Mouse (Mus musculus): ENCODE measurements around the gene Pus7l.
A peak's percentile ranks its signal among the peaks of the same experiment; 100 is the strongest.

The Pus7l gene

GRCm38 (mm10) chr15:94543409-94544051 lies at the start of gene Pus7l, which contains the start of gene Irak4:
Pus7l (minus strand) TSS chr15:94543547.
Irak4 (plus strand) TSS chr15:94543643.
- peak; percentile 97 for DNase-seq (ENCODE audit: low spot score)

GRCm38 (mm10) chr15:94591356-94591755 lies 48.0 kb upstream of the Pus7l start:
- no peak for DNase-seq (ENCODE audit: low spot score)

- no peak for DNase-seq (ENCODE audit: low spot score)
Observed at GRCm38 (mm10) chr15:94590083-94590482, 46.7 kb upstream of the Pus7l start.

- DNase-seq (ENCODE audit: low spot score): peak; percentile 99
Observed at GRCm38 (mm10) chr15:94589219-94590075, 46.1 kb upstream of the Pus7l start, which contains the start of gene Twf1. Twf1 (minus strand) TSS chr15:94589889.

GRCm38 (mm10) chr15:94587826-94588715 lies 44.7 kb upstream of the Pus7l start:
- no peak for DNase-seq (ENCODE audit: low spot score)

- no peak for DNase-seq (ENCODE audit: low spot score)
Observed at GRCm38 (mm10) chr15:94584738-94585137, 41.4 kb upstream of the Pus7l start.

- DNase-seq (ENCODE audit: low spot score): no peak
Observed at GRCm38 (mm10) chr15:94583153-94583552, 39.8 kb upstream of the Pus7l start.

- no peak for DNase-seq (ENCODE audit: low spot score)
Observed at GRCm38 (mm10) chr15:94582000-94582593, 38.8 kb upstream of the Pus7l start.

GRCm38 (mm10) chr15:94574566-94575268 lies 31.4 kb upstream of the Pus7l start:
- no peak for DNase-seq (ENCODE audit: low spot score)

- DNase-seq (ENCODE audit: low spot score): no peak
Observed at GRCm38 (mm10) chr15:94572746-94573145, 29.4 kb upstream of the Pus7l start.

GRCm38 (mm10) chr15:94571501-94571900 lies 28.2 kb upstream of the Pus7l start:
- DNase-seq (ENCODE audit: low spot score): no peak

GRCm38 (mm10) chr15:94568496-94569182 lies 25.3 kb upstream of the Pus7l start:
- no peak for DNase-seq (ENCODE audit: low spot score)

- DNase-seq (ENCODE audit: low spot score): no peak
Observed at GRCm38 (mm10) chr15:94565854-94566253, 22.5 kb upstream of the Pus7l start.

- no peak for DNase-seq (ENCODE audit: low spot score)
Observed at GRCm38 (mm10) chr15:94564909-94565308, 21.6 kb upstream of the Pus7l start.

GRCm38 (mm10) chr15:94558895-94559656 lies 15.7 kb upstream of the Pus7l start:
- no peak for DNase-seq (ENCODE audit: low spot score)

- DNase-seq (ENCODE audit: low spot score): peak; percentile 91
Observed at GRCm38 (mm10) chr15:94557442-94557841, 14.1 kb upstream of the Pus7l start.

GRCm38 (mm10) chr15:94553536-94553935 lies 10.2 kb upstream of the Pus7l start:
- no peak for DNase-seq (ENCODE audit: low spot score)

- DNase-seq (ENCODE audit: low spot score): no peak
Observed at GRCm38 (mm10) chr15:94544844-94545243, 1.5 kb upstream of the Pus7l start.

GRCm38 (mm10) chr15:94544052-94544636 lies 797 bp upstream of the Pus7l start:
- DNase-seq (ENCODE audit: low spot score): no peak
